Mouse (Mus musculus) heart, adult 18-20 months (tissue): ENCODE data around the gene Olfr11. TPM values are rescaled to one million over a fixed set of nuclear protein-coding genes. Genes with fewer than 3 reads are reported as not detected.

Source experiments
- DNase-seq, 2 experiments: peaks; one replicate each; pipeline ENCODE4 v3.0.0; 2021 to 2022; ENCODE audit warnings: mixed read lengths in 1 of 2
- long read RNA-seq, 2 experiments: library from polyadenylated mRNA; stranded (forward); transcript quantifications; one replicate each; pipeline ENCODE4 v2.0.0; 2021
- total RNA-seq, 2 experiments: library from RNA; stranded (reverse); gene quantifications; 2 replicates each; pipeline ENCODE4 v1.2.3; 2021

Gene Olfr11
- total RNA-seq: not detected
- long read RNA-seq, experiment 1: 0 reads
- long read RNA-seq, experiment 2: 0 reads

DNA sequence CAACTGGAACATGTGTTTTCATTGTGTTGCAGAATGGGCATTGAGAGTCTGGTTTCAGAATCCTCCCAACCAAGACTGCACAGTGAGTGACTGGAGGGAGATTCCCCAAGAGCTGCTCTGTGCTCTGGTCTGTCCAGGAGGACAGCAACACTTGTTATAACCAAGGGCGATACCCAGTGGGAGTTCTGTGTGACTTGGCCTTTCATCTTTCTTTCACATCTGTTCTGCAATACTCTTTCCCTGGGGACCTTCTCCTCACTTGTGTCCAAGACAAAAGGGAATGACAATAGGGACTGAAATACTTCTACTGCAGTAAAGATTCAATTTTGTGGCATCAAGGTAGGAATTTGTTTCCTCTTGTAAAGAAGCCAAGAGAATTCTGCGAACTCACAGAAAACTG is at the start of gene Olfr11:
Gene Olfr11 (minus strand): TSS at position 101 of the 400 bp plus-strand sequence.
- no peak for DNase-seq

- no peak for DNase-seq
These were observed 35.0 kb upstream of the Olfr11 start, which contains the start of gene Olfr1360 for GRCm38 (mm10) chr13:21677305-21677704. TSS of gene Olfr1360 (minus strand) at chr13:21677405.

DNA sequence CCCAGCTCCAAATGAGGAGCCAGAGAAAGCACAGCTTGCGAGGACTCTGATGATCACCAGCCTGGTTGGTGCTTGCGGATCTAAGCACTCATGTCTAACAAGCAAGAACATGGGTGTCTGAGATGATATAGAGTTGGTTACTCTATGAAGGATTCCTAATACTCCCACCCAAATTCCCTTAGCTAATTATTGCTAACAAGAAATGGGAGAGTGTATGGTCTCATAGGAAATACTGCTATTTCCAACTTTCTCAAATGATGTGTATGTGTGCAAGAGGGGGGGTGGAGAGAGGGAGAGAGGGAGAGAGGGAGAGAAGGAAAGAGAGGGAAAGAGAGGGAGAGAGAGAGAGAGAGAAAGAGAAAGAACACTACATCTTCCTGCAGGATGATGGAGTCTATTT is 21.0 kb upstream of the Olfr11 start, which contains the start of gene Olfr1361:
Gene Olfr1361 (minus strand): TSS at position 101 of the 400 bp plus-strand sequence.
- no peak for DNase-seq

DNA sequence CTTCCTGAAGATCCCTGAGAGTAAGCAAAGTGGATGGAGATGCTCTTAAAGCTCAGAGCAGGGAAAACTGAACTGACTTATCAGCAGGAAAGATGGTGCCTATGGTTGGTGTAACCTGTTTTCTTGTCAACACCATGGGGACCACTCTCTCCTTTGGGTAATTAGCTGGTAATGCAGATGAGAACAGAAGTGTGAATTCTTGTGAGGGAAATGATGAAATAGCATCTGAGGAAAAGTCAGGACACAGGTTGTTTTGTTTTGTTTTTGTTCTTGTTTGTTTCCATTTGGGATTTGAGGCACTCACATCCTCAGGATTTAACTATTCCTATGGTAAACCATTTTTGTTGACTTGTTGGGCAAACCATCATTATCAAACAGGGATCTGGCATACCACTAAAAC is 28.4 kb downstream of the Olfr11 start, which contains the start of gene Olfr1362:
Gene Olfr1362 (minus strand): TSS at position 101 of the 400 bp plus-strand sequence.
- no peak for DNase-seq

GRCm38 (mm10) chr13:21591618-21592017 is 50.7 kb downstream of the Olfr11 start:
- no peak for DNase-seq

Other genes starting within 250 kb of the Olfr11 start
- gene Zkscan3, start 239.8 kb downstream of the Olfr11 start, total RNA-seq: 10 to 100 TPM; 28.5 to 31.4 TPM
- gene Pgbd1, start 201.5 kb downstream of the Olfr11 start, total RNA-seq: under 1 TPM; 0.35 to 0.54 TPM
- 10 to 100 TPM; 22.2 to 25.9 TPM for gene Zscan26, start 188.8 kb downstream of the Olfr11 start, total RNA-seq
- gene Nkapl, start 174.0 kb downstream of the Olfr11 start, total RNA-seq: under 1 TPM; 0.44 to 0.52 TPM
- gene Zkscan4, start 163.6 kb downstream of the Olfr11 start, total RNA-seq: 1 to 10 TPM in 1 of 2 experiments, under 1 TPM in 1; 0.79 to 1.3 TPM
- gene Gm10065, start 163.1 kb downstream of the Olfr11 start, total RNA-seq: not detected
- 10 to 100 TPM; 25.7 to 26.8 TPM for gene AK157302, start 147.3 kb downstream of the Olfr11 start, total RNA-seq
- 100 to 1,000 TPM; 222 to 251 TPM for gene Gm11273, start 141.1 kb downstream of the Olfr11 start, total RNA-seq
- gene Zkscan8, start 111.4 kb downstream of the Olfr11 start, total RNA-seq: 10 to 100 TPM in 1 of 2 experiments, 1 to 10 TPM in 1; 9.9 to 10.7 TPM
- gene Olfr1366, start 99.7 kb downstream of the Olfr11 start, total RNA-seq: not detected
- gene Olfr1535, start 82.6 kb downstream of the Olfr11 start, total RNA-seq: not detected
- not detected for gene Olfr1364, start 60.8 kb downstream of the Olfr11 start, total RNA-seq
- not detected for gene Olfr1362, start 28.5 kb downstream of the Olfr11 start, total RNA-seq
- gene Olfr1361, start 20.9 kb upstream of the Olfr11 start, total RNA-seq: not detected
- not detected for gene Olfr1360, start 34.9 kb upstream of the Olfr11 start, total RNA-seq
- gene Olfr1359, start 55.6 kb upstream of the Olfr11 start, total RNA-seq: not detected
- 10 to 100 TPM in 1 of 2 experiments, 1 to 10 TPM in 1; 7.7 to 11.5 TPM for gene Hist1h2bl, start 73.6 kb upstream of the Olfr11 start, total RNA-seq
- gene Hist1h2ai, start 73.9 kb upstream of the Olfr11 start, total RNA-seq: 10 to 100 TPM in 1 of 2 experiments, 1 to 10 TPM in 1; 4.0 to 15.4 TPM
- 10 to 100 TPM; 11.0 to 14.3 TPM for gene Hist1h3h, start 75.1 kb upstream of the Olfr11 start, total RNA-seq
- gene Hist1h2bm, start 79.5 kb upstream of the Olfr11 start, total RNA-seq: 1 to 10 TPM; 2.0 to 3.6 TPM
- 1 to 10 TPM; 1.9 to 3.4 TPM for gene Hist1h4j, start 92.5 kb upstream of the Olfr11 start, total RNA-seq
- 10 to 100 TPM; 39.5 to 45.0 TPM for gene Hist1h4k, start 108.0 kb upstream of the Olfr11 start, total RNA-seq
- 1 to 10 TPM; 2.5 to 4.6 TPM for gene Hist1h2ak, start 111.3 kb upstream of the Olfr11 start, total RNA-seq
- 1 to 10 TPM; 4.3 to 4.8 TPM for gene Hist1h2bn, start 111.6 kb upstream of the Olfr11 start, total RNA-seq
- gene Hist1h1b, start 138.1 kb upstream of the Olfr11 start, total RNA-seq: 1 to 10 TPM; 3.5 to 4.0 TPM
- 10 to 100 TPM; 10.2 to 11.2 TPM for gene Hist1h3i, start 140.9 kb upstream of the Olfr11 start, total RNA-seq
- 1 to 10 TPM; 1.0 to 5.3 TPM for gene Hist1h2an, start 144.7 kb upstream of the Olfr11 start, total RNA-seq
- gene Hist1h2bp, start 144.9 kb upstream of the Olfr11 start, total RNA-seq: 1 to 10 TPM; 3.3 to 4.2 TPM
- 10 to 100 TPM; 27.9 to 31.1 TPM for gene Hist1h2bq, start 167.7 kb upstream of the Olfr11 start, total RNA-seq
- 1 to 10 TPM in 1 of 2 experiments, not detected in 1; 1.4 TPM for gene Hist1h2ao, start 167.9 kb upstream of the Olfr11 start, total RNA-seq
- 10 to 100 TPM; 41.7 to 58.7 TPM for gene Hist1h4m, start 169.2 kb upstream of the Olfr11 start, total RNA-seq
- gene Hist1h4n, start 189.7 kb upstream of the Olfr11 start, total RNA-seq: 1 to 10 TPM; 4.7 to 9.4 TPM
- 10 to 100 TPM; 11.6 to 12.2 TPM for gene Hist1h2ap, start 191.0 kb upstream of the Olfr11 start, total RNA-seq
- gene Hist1h2br, start 191.2 kb upstream of the Olfr11 start, total RNA-seq: 10 to 100 TPM; 28.3 to 30.7 TPM